Mouse (Mus musculus): ENCODE results near the gene Prr7. TPM values are rescaled to one million over a fixed set of nuclear protein-coding genes. Genes with fewer than 3 reads are reported as not detected.

Gene Prr7
- polyA plus RNA-seq, 1 experiment from 2014 or later: 0.55 TPM

GRCm38 (mm10) chr13:55512379-55513031, 48.4 kb downstream of the Prr7 start:
- Histone ChIP-seq H3K36me3 (ENCODE audit: control insufficient read depth, insufficient read depth, low read length) (peaks cover 29% of the 10 kb centered on the region), H3K27ac (ENCODE audit: low read depth) (peak overlapping the region; percentile 85), H3K4me1 (replicated peaks; ENCODE audit: control insufficient read depth, insufficient read depth, low read length) (peaks cover 26% of the 10 kb centered on the region), H3K4me3 (ENCODE audit: low read depth, low read length) (peak overlapping the region; percentile 77), H3K4me2 (ENCODE audit: low read length) (peak overlapping the region; percentile 83), H3K9me3 (ENCODE audit: control insufficient read depth, low read length) (no peaks in the 10 kb centered on the region), H3K27me3 (replicated peaks; ENCODE audit: control insufficient read depth, insufficient read depth, low read length) (no peaks in the 10 kb centered on the region), H3K9ac (ENCODE audit: low read length) (peak overlapping the region; percentile 86)
- peak; percentile 83 for DNase-seq (ENCODE audit: low spot score)
- WGBS: 2% methylated on average over 25 of the region's 25 CpGs
- ATAC-seq (replicated peaks; ENCODE audit: low FRiP score, low TSS enrichment, low read depth): peak; percentile 59

- Histone ChIP-seq H3K4me1 (replicated peaks; ENCODE audit: control insufficient read depth, insufficient read depth, low read length) (peaks cover 26% of the 10 kb centered on the region), H3K36me3 (ENCODE audit: control insufficient read depth, insufficient read depth, low read length) (peaks cover 21% of the 10 kb centered on the region), H3K4me3 (ENCODE audit: low read depth, low read length) (peak within 1 kb of the TSS; percentile 77), H3K4me2 (ENCODE audit: low read length) (peak within 1 kb of the TSS; percentile 83), H3K9me3 (ENCODE audit: control insufficient read depth, low read length) (no peaks in the 10 kb centered on the region), H3K27ac (ENCODE audit: low read depth) (peak within 1 kb of the TSS; percentile 85), H3K9ac (ENCODE audit: low read length) (peak within 1 kb of the TSS; percentile 86), H3K27me3 (replicated peaks; ENCODE audit: control insufficient read depth, insufficient read depth, low read length) (no peaks in the 10 kb centered on the region)
- whole genome bisulfite sequencing: under 1% methylated on average over 53 of the region's 55 CpGs
- peak; percentile 71 for ATAC-seq (replicated peaks; ENCODE audit: low FRiP score, low TSS enrichment, low read depth)
- DNase-seq (ENCODE audit: low spot score): peak; percentile 95
Observed at GRCm38 (mm10) chr13:55513111-55513748, 49.2 kb downstream of the Prr7 start, which contains the start of gene Pdlim7. TSS of gene Pdlim7 (minus strand) at chr13:55513676.

- 35% methylated on average over 9 of the region's 9 CpGs for WGBS
- Histone ChIP-seq H3K27ac (ENCODE audit: low read depth) (no peak overlapping the region), H3K36me3 (ENCODE audit: control insufficient read depth, insufficient read depth, low read length) (peaks cover 16% of the 10 kb centered on the region), H3K9me3 (ENCODE audit: control insufficient read depth, low read length) (no peaks in the 10 kb centered on the region), H3K27me3 (replicated peaks; ENCODE audit: control insufficient read depth, insufficient read depth, low read length) (no peaks in the 10 kb centered on the region), H3K4me2 (ENCODE audit: low read length) (peak overlapping the region; percentile 83), H3K4me3 (ENCODE audit: low read depth, low read length) (peak overlapping the region; percentile 77), H3K9ac (ENCODE audit: low read length) (no peak overlapping the region), H3K4me1 (replicated peaks; ENCODE audit: control insufficient read depth, insufficient read depth, low read length) (peaks cover 26% of the 10 kb centered on the region)
- DNase-seq (ENCODE audit: low spot score): no peak
- ATAC-seq (replicated peaks; ENCODE audit: low FRiP score, low TSS enrichment, low read depth): no peak
Observed at GRCm38 (mm10) chr13:55513828-55514227, 49.8 kb downstream of the Prr7 start.

- Histone ChIP-seq H3K9ac (ENCODE audit: low read length) (no peak overlapping the region), H3K9me3 (ENCODE audit: control insufficient read depth, low read length) (no peaks in the 10 kb centered on the region), H3K27me3 (replicated peaks; ENCODE audit: control insufficient read depth, insufficient read depth, low read length) (no peaks in the 10 kb centered on the region), H3K4me1 (replicated peaks; ENCODE audit: control insufficient read depth, insufficient read depth, low read length) (peaks cover 6% of the 10 kb centered on the region), H3K4me2 (ENCODE audit: low read length) (no peak overlapping the region), H3K27ac (ENCODE audit: low read depth) (no peak overlapping the region), H3K36me3 (ENCODE audit: control insufficient read depth, insufficient read depth, low read length) (no peaks in the 10 kb centered on the region), H3K4me3 (ENCODE audit: low read depth, low read length) (no peak overlapping the region)
- no peak for ATAC-seq (replicated peaks; ENCODE audit: low FRiP score, low TSS enrichment, low read depth)
- DNase-seq (ENCODE audit: low spot score): peak; percentile 97
- 8% methylated on average over 5 of the region's 5 CpGs for WGBS
Observed at GRCm38 (mm10) chr13:55516955-55517354, 52.9 kb downstream of the Prr7 start.

- 86% methylated on average over 4 of the region's 4 CpGs for WGBS
- Histone ChIP-seq H3K4me1 (replicated peaks; ENCODE audit: control insufficient read depth, insufficient read depth, low read length) (no peaks in the 10 kb centered on the region), H3K4me2 (ENCODE audit: low read length) (no peak overlapping the region), H3K27ac (ENCODE audit: low read depth) (no peak overlapping the region), H3K9me3 (ENCODE audit: control insufficient read depth, low read length) (no peaks in the 10 kb centered on the region), H3K27me3 (replicated peaks; ENCODE audit: control insufficient read depth, insufficient read depth, low read length) (no peaks in the 10 kb centered on the region), H3K36me3 (ENCODE audit: control insufficient read depth, insufficient read depth, low read length) (no peaks in the 10 kb centered on the region), H3K9ac (ENCODE audit: low read length) (no peak overlapping the region), H3K4me3 (ENCODE audit: low read depth, low read length) (no peak overlapping the region)
- DNase-seq (ENCODE audit: low spot score) (no peak), ATAC-seq (replicated peaks; ENCODE audit: low FRiP score, low TSS enrichment, low read depth) (no peak)
Observed at GRCm38 (mm10) chr13:55519606-55520005, 55.5 kb downstream of the Prr7 start.

- Histone ChIP-seq H3K4me3 (ENCODE audit: low read depth, low read length) (no peak overlapping the region), H3K36me3 (ENCODE audit: control insufficient read depth, insufficient read depth, low read length) (no peaks in the 10 kb centered on the region), H3K4me1 (replicated peaks; ENCODE audit: control insufficient read depth, insufficient read depth, low read length) (no peaks in the 10 kb centered on the region), H3K9me3 (ENCODE audit: control insufficient read depth, low read length) (no peaks in the 10 kb centered on the region), H3K4me2 (ENCODE audit: low read length) (no peak overlapping the region), H3K27ac (ENCODE audit: low read depth) (no peak overlapping the region), H3K27me3 (replicated peaks; ENCODE audit: control insufficient read depth, insufficient read depth, low read length) (no peaks in the 10 kb centered on the region), H3K9ac (ENCODE audit: low read length) (no peak overlapping the region)
- ATAC-seq (replicated peaks; ENCODE audit: low FRiP score, low TSS enrichment, low read depth) (no peak), DNase-seq (ENCODE audit: low spot score) (no peak)
- 67% methylated on average over 8 of the region's 8 CpGs for WGBS
Observed at GRCm38 (mm10) chr13:55522730-55523129, 58.7 kb downstream of the Prr7 start.

Small RNAs within 50 kb of the gene (microRNA-seq; reads per million reads assigned to microRNA genes)
- gene Mir6943: 0.42 reads per million
- 22.1 reads per million, percentile 47 among the genes with 10 or more reads in this experiment for gene Mir6944
- gene Mir6945: 2.6 reads per million, percentile 27 among the genes with 10 or more reads in this experiment

Other genes starting within 250 kb of the Prr7 start
- 586 and 598 TPM in 2 replicates for gene Prelid1, start 143.8 kb upstream of the Prr7 start, polyA plus RNA-seq (2014; fragmentation: Nextera tagmentation; extraction: Ambion mirVana)
- gene Rab24, start 142.3 kb upstream of the Prr7 start, polyA plus RNA-seq (2014; fragmentation: Nextera tagmentation; extraction: Ambion mirVana): 82.6 and 86.0 TPM in 2 replicates
- 30.1 and 30.2 TPM in 2 replicates for gene Mxd3, start 134.4 kb upstream of the Prr7 start, polyA plus RNA-seq (2014; fragmentation: Nextera tagmentation; extraction: Ambion mirVana)
- 99.9 and 104 TPM in 2 replicates for gene Lman2, start 101.5 kb upstream of the Prr7 start, polyA plus RNA-seq (2014; fragmentation: Nextera tagmentation; extraction: Ambion mirVana)
- gene Rgs14, start 94.5 kb upstream of the Prr7 start, polyA plus RNA-seq (2014; fragmentation: Nextera tagmentation; extraction: Ambion mirVana): 0.63 and 1.0 TPM in 2 replicates
- gene Slc34a1, start 66.1 kb upstream of the Prr7 start, polyA plus RNA-seq (2014; fragmentation: Nextera tagmentation; extraction: Ambion mirVana): not detected in 2 replicates
- not detected in 2 replicates for gene Pfn3, start 49.0 kb upstream of the Prr7 start, polyA plus RNA-seq (2014; fragmentation: Nextera tagmentation; extraction: Ambion mirVana)
- gene F12, start 37.5 kb upstream of the Prr7 start, polyA plus RNA-seq (2014; fragmentation: Nextera tagmentation; extraction: Ambion mirVana): 0.16 TPM in 1 of 2 replicates, not detected in the other
- gene Grk6, start 19.2 kb upstream of the Prr7 start, polyA plus RNA-seq (2014; fragmentation: Nextera tagmentation; extraction: Ambion mirVana): 43.4 and 55.1 TPM in 2 replicates
- 120 and 134 TPM in 2 replicates for gene Dbn1, start 23.8 kb downstream of the Prr7 start, polyA plus RNA-seq (2014; fragmentation: Nextera tagmentation; extraction: Ambion mirVana)
- gene Pdlim7, start 49.4 kb downstream of the Prr7 start, polyA plus RNA-seq (2014; fragmentation: Nextera tagmentation; extraction: Ambion mirVana): 253 and 260 TPM in 2 replicates
- 1.9 and 2.5 TPM in 2 replicates for gene Dok3, start 65.0 kb downstream of the Prr7 start, polyA plus RNA-seq (2014; fragmentation: Nextera tagmentation; extraction: Ambion mirVana)
- 63.9 and 73.1 TPM in 2 replicates for gene Ddx41, start 72.4 kb downstream of the Prr7 start, polyA plus RNA-seq (2014; fragmentation: Nextera tagmentation; extraction: Ambion mirVana)
- gene Fam193b, start 106.9 kb downstream of the Prr7 start, polyA plus RNA-seq (2014; fragmentation: Nextera tagmentation; extraction: Ambion mirVana): 28.8 and 33.6 TPM in 2 replicates
- gene Tmed9, start 109.5 kb downstream of the Prr7 start, polyA plus RNA-seq (2014; fragmentation: Nextera tagmentation; extraction: Ambion mirVana): 59.9 and 64.8 TPM in 2 replicates
- gene B4galt7, start 135.6 kb downstream of the Prr7 start, polyA plus RNA-seq (2014; fragmentation: Nextera tagmentation; extraction: Ambion mirVana): 12.6 and 17.4 TPM in 2 replicates
- gene Caml, start 158.7 kb downstream of the Prr7 start, polyA plus RNA-seq (2014; fragmentation: Nextera tagmentation; extraction: Ambion mirVana): 43.3 and 53.9 TPM in 2 replicates
- 40.9 and 44.1 TPM in 2 replicates for gene Ddx46, start 170.8 kb downstream of the Prr7 start, polyA plus RNA-seq (2014; fragmentation: Nextera tagmentation; extraction: Ambion mirVana)
- 66.2 and 66.4 TPM in 2 replicates for gene B230219D22Rik, start 228.9 kb downstream of the Prr7 start, polyA plus RNA-seq (2014; fragmentation: Nextera tagmentation; extraction: Ambion mirVana)

Measured in intestine, embryonic 14.5 days (tissue).